Mouse (Mus musculus) embryonic facial prominence, embryonic 11.5 days (tissue): ENCODE results near the gene Agtpbp1. TPM values are rescaled to one million over a fixed set of nuclear protein-coding genes. Genes with fewer than 3 reads are reported as not detected.
A peak's percentile ranks its signal among the peaks of the same experiment; 100 is the strongest.

Experiments
- ATAC-seq: fragments of 200-750 bp; cut with Nextera tagmentation; replicated peaks from 2 replicates; pipeline ENCODE4 v1.8.0; 2017; ENCODE audit warnings: low read depth; ENCODE audit not compliant: insufficient number of reproducible peaks, low FRiP score, low TSS enrichment
- DNase-seq: peaks from one replicate; pipeline ENCODE4 v3.0.0-alpha.2; 2015; ENCODE audit warnings: low spot score
- H3K27ac ChIP-seq: fragments of 300-500 bp; sonication (generic); replicated peaks from 2 replicates; pipeline ENCODE4 v1.5.1; 2014; ENCODE audit warnings: mild to moderate bottlenecking, low read depth, low read length, control low read depth
- H3K27me3 ChIP-seq: fragments of 300-500 bp; sonication (generic); 2 replicates; pipeline ENCODE4 v1.6.1; 2014; ENCODE audit warnings: mild to moderate bottlenecking, low read length, moderate library complexity, mixed read lengths; ENCODE audit not compliant: control insufficient read depth, insufficient read depth
- H3K36me3 ChIP-seq: fragments of 300-500 bp; sonication (generic); replicated peaks from 2 replicates; pipeline ENCODE4 v1.6.1; 2014; ENCODE audit warnings: low read depth, mild to moderate bottlenecking, low read length, moderate library complexity, mixed read lengths; ENCODE audit not compliant: control insufficient read depth, insufficient read depth
- H3K4me1 ChIP-seq: fragments of 300-500 bp; sonication (generic); 2 replicates; pipeline ENCODE4 v1.6.1; 2014; ENCODE audit warnings: low read length, mixed read lengths; ENCODE audit not compliant: control insufficient read depth, insufficient read depth
- H3K4me2 ChIP-seq: fragments of 300-500 bp; sonication (generic); 2 replicates; pipeline ENCODE4 v1.6.1; 2014; ENCODE audit warnings: low read depth, mild to moderate bottlenecking, control low read depth, low read length, moderate library complexity
- H3K4me3 ChIP-seq: fragments of 300-500 bp; sonication (generic); 2 replicates; pipeline ENCODE4 v1.5.1; 2014; ENCODE audit warnings: low read depth, low read length, control low read depth
- H3K9ac ChIP-seq: fragments of 300-500 bp; sonication (generic); replicated peaks from 2 replicates; pipeline ENCODE4 v1.6.1; 2014; ENCODE audit warnings: mild to moderate bottlenecking, control low read depth, low read length
- H3K9me3 ChIP-seq: fragments of 300-500 bp; sonication (generic); replicated peaks from 2 replicates; pipeline ENCODE4 v1.6.1; 2016; ENCODE audit warnings: mild to moderate bottlenecking, low read length, inconsistent platforms, mixed read lengths; ENCODE audit not compliant: control insufficient read depth
- WGBS: fragments of 180-500 bp; shearing (Covaris S2); extraction: QIAGEN DNeasy Blood & Tissue Kit; methylation state at CpG from one replicate; pipeline ENCODE4 v1.1.7; 2014; 5-methylcytosine and 5-hydroxymethylcytosine counted together
- polyA plus RNA-seq: library from polyadenylated mRNA; unstranded; fragments of >200 nt; fragmentation: Nextera tagmentation; extraction: Ambion mirVana; gene quantifications from 2 replicates; pipeline ENCODE4 v1.2.1, GENCODE M21; 2014

The Agtpbp1 gene
- polyA plus RNA-seq, 1 experiment from 2014 or later: 17.8 TPM

GRCm38 (mm10) chr13:59402026-59402775 lies 182.8 kb downstream of the Agtpbp1 start:
- DNase-seq: peak; percentile 18
- no peak overlapping the region for H3K27ac ChIP-seq
- no peaks in the 10 kb centered on the region for H3K9me3 ChIP-seq
- no peaks in the 10 kb centered on the region for H3K4me1 ChIP-seq
- H3K27me3 ChIP-seq: no peaks in the 10 kb centered on the region
- ATAC-seq: no peak
- 88% methylated on average over 14 of the region's 14 CpGs for WGBS
- no peak overlapping the region for H3K4me2 ChIP-seq
- no peaks in the 10 kb centered on the region for H3K36me3 ChIP-seq
- no peak overlapping the region for H3K4me3 ChIP-seq
- H3K9ac ChIP-seq: no peak overlapping the region

DNA sequence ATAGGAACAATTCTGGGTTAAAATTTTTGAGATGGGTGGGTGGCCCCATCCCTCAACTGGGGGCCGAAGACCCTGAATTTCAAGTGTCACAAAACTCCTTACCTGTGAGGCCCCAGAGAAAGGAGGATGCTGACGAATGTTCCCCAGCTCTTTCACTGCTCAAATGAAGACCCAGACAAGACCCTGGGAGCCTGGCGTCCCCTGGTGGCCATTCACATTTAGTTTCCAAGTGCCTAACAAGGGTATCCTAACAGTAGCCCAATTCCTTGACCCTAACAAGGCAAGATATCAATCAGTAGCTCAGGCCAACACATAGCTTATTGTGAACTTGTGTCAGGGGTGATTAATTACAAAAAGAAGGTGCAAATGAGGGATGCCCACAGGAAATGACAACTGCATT lies 187.5 kb downstream of the Agtpbp1 start:
- Histone ChIP-seq H3K9me3 (no peaks in the 10 kb centered on the region), H3K9ac (no peak overlapping the region), H3K4me1 (no peaks in the 10 kb centered on the region), H3K4me2 (no peak overlapping the region), H3K27me3 (no peaks in the 10 kb centered on the region), H3K27ac (no peak overlapping the region), H3K36me3 (no peaks in the 10 kb centered on the region), H3K4me3 (no peak overlapping the region)
- peak; percentile 68 for DNase-seq
- 35% methylated on average over 3 of the region's 3 CpGs for WGBS
- ATAC-seq: no peak

Other genes with a start within 250 kb of the Agtpbp1 start
- gene Naa35, start within 50 bp of the Agtpbp1 start, polyA plus RNA-seq: 104 and 105 TPM in 2 replicates
- gene Golm1, start 90.6 kb upstream of the Agtpbp1 start, polyA plus RNA-seq: 88.0 and 97.5 TPM in 2 replicates
- gene 4921517D22Rik, start 108.9 kb upstream of the Agtpbp1 start, polyA plus RNA-seq: not detected in 2 replicates
- gene Spata31d1a, start 125.1 kb upstream of the Agtpbp1 start, polyA plus RNA-seq: 0.11 TPM in 1 of 2 replicates, not detected in the other
- not detected in 2 replicates for gene Spata31d1b, start 127.1 kb upstream of the Agtpbp1 start, polyA plus RNA-seq
- gene Spata31d1d, start 146.5 kb upstream of the Agtpbp1 start, polyA plus RNA-seq: not detected in 2 replicates
- gene 1700014D04Rik, start 161.5 kb upstream of the Agtpbp1 start, polyA plus RNA-seq: not detected in 2 replicates
- 117 and 125 TPM in 2 replicates for gene Isca1, start 184.6 kb upstream of the Agtpbp1 start, polyA plus RNA-seq
- gene Gm49354, start 197.0 kb upstream of the Agtpbp1 start, polyA plus RNA-seq: not detected in 2 replicates
- 48.7 and 50.0 TPM in 2 replicates for gene Tut7, start 237.9 kb upstream of the Agtpbp1 start, polyA plus RNA-seq